Mouse (Mus musculus) c-Kit-positive CD71-positive TER-119-negative erythroid progenitor cells, embryonic 14.5 days (primary cell): ENCODE data around the gene Cdc37.

Experiments used
- DNase-seq: peaks from one replicate; pipeline ENCODE4 v3.0.0-alpha.2; 2013; ENCODE audit warnings: low read depth

The Cdc37 gene

GRCm38 (mm10) chr9:21167140-21168097 is 17.6 kb upstream of the Cdc37 start:
- no peak for DNase-seq

DNA sequence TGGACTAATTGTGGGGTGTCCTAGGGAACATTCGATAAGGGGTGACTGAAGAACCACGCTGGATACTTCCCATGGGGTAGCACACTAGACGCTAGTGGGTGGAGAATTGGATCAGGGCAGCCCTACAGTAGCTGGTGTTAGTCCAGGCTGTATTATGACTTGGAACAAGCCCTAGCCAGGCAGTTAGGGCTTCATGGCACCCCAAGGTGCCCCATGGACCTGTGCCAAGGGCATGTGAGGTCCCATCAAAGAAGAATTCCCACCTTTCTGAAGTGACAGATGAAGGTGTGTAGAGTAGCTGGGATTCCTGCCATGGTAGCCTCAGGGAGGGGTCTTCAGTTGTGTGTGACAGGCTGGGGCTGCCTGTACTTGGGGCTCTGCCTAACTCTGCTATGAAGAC is 16.7 kb upstream of the Cdc37 start:
- DNase-seq: no peak

- DNase-seq: no peak
Observed at GRCm38 (mm10) chr9:21165952-21166451, 16.2 kb upstream of the Cdc37 start.

- no peak for DNase-seq
Observed at GRCm38 (mm10) chr9:21165041-21165951, 15.5 kb upstream of the Cdc37 start, which contains the start of gene Pde4a. Pde4a (plus strand) TSS chr9:21165714.

- no peak for DNase-seq
Observed at GRCm38 (mm10) chr9:21164072-21164471, 14.3 kb upstream of the Cdc37 start.

GRCm38 (mm10) chr9:21163086-21164050 is 13.6 kb upstream of the Cdc37 start:
- DNase-seq: no peak

- peak; percentile 74 for DNase-seq
Observed at GRCm38 (mm10) chr9:21161209-21161909, 11.6 kb upstream of the Cdc37 start.

DNA sequence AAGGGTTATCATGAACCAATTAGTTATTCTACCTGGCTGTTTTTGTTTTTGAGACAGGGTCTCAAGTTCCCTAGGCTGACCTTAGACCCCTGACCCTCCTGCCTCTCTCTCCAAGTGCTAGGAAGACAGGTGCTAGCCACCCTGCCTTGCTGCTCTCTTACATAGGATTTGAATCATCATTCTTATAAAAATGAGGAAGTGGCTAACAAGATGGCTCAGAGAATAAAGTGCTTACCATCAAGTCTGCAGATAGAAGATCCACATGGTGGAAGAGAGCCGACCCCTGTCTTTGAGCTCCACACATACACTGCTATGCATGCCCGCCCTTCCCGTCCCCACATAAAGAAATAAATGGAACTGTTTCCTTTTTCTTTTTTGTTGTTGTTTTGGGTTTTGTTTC is 5.0 kb upstream of the Cdc37 start:
- no peak for DNase-seq

DNA sequence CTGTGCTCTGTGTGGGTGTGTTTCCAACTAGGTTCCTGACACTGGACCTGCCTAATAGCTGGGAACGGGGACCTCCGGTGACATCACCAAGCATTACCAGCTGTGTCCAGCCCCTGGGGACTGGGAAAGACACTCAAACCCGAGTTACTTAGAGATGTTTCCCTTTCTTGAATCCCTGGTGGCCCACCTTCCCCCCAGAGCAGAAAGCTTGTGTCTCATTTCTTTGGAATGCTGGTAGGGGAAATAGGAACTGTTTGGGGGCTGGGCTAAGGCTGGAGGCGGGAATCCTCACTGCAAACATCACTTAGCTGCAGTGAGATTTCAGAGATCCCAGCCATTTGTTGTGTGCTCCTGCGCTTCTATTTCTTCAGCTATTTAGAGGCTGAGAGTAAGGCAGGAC is 4.1 kb upstream of the Cdc37 start:
- DNase-seq: no peak

- DNase-seq: no peak
Observed at GRCm38 (mm10) chr9:21153331-21153730, 3.5 kb upstream of the Cdc37 start.

DNA sequence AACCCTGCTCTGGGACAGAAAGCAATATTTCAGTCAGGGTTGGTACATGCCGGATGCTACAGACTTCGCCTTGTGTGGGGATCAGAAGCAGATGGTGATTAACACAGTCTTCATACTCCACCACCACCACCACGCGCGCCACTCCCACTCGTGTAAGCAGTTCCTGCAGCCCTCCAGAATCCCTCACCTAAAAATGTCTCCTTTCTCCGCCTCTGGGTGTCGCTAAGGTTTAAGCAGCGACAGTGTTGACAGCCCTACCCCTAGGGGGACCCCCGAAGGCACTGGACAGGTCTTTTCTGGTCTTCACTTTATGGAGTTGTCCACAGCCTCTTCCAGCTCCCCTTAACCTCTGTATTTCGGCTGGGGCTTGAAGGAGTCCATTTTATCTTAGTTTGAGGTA is 2.9 kb upstream of the Cdc37 start:
- DNase-seq: no peak

DNA sequence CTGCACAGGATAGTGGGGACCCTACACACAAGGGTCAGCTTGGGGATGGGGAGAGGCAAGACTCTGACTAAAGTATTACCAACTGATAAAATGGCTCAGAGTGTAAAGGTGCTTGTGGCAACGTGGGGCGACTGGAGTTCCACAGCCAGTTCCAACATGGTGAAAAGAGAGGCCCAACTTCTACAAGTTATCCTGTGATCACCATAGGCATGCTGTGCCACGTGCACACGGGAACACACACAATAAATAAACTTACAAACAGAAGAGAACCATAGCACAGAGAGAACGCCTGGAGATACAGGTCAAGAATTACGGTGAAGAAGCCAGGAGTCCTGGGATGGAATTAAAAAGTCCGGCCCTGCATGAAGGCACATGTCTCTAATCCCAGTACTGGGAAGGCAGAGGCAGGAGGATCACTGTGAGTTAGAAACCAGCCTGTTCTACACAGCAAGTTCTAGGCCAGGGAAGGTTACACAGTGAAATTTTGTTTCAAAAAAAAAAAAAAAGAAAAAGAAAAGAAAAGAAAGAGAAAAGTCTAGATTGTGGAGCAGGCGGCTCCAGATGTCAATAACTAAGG is 617 bp downstream of the Cdc37 start:
- DNase-seq: no peak

- DNase-seq: no peak
Observed at GRCm38 (mm10) chr9:21148427-21148826, 1.4 kb downstream of the Cdc37 start.

DNA sequence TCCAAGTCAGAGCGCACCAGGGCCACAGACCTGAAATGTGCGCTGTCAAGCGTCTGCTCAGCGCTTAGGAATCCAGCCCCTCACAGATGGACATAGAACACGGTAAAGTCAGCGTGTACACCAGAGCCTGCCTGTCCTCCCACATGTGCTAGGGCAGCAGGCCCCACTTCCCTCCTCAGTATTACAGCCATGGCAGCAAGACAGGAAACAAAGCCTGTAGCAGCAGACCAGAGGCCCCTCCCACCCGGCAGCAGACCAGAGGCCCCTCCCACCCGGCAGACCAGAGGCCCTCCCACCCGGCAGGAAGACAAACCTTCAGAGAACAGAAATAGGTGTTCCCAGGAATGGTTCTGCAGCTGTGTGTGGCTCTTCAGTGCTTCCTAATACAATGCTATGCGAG is 3.1 kb downstream of the Cdc37 start:
- DNase-seq: no peak

DNA sequence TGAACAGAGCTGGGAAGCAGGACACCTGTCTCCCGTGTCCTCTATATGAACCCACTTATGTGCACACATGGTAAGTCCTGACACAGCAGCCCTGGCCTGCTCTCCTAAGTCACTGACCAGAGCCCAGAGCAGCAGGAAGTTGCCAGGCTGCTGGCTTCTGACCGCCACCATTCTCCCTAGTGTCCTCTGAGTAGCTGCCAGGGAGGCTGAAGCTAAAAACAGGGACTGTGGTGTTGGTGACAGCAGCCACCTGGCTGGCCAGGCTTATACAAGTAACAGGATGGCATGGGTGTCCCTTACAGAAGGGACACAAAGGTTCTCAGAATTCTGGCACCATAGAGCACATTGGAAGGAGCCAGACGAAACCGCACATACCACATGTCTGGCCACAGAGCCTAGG is 4.4 kb downstream of the Cdc37 start:
- no peak for DNase-seq

- no peak for DNase-seq
Observed at GRCm38 (mm10) chr9:21144361-21144760, 5.4 kb downstream of the Cdc37 start.

- no peak for DNase-seq
Observed at GRCm38 (mm10) chr9:21141922-21142321, 7.9 kb downstream of the Cdc37 start.

DNA sequence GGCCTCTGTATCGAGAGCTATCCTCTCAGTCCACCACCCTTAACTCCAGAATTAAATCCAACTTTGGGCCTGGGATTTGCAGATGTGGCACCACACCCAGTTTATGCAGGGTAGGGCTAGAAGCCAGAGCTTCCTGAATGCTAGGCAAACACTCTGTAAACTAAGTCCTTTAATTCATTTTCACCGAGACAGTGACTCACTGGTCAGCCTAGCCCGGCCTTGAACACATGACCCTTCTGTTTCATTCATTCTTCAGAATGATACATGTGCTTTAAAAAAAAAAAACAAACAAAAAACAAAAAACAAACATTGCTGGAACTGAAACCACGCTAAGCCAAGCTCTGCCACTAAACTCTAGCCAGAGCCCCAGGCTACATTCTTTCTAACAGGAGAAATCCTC is 11.4 kb downstream of the Cdc37 start:
- DNase-seq: no peak

DNA sequence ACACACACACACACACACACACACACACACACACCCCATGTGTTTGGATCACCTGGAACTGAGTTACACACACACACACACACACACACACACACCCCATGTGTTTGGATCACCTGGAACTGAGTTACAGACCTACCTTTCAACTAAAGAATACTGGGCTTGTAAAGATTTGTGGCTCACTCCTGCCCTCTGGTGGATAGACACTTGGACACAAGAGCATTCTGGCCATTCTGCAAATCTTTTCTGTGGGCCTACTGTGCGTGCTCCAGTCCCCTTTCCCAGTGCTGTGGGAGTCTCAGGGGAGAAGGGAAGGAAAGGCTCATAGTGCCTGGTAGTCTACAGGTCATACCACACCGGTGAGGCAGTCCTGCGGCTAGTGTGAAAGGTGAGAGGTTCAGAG is 12.6 kb downstream of the Cdc37 start:
- peak; percentile 67 for DNase-seq

GRCm38 (mm10) chr9:21136401-21136800 is 13.4 kb downstream of the Cdc37 start:
- DNase-seq: no peak
